Mouse (Mus musculus) forebrain, embryonic 12.5 days (tissue): ENCODE data around the gene Xylt1. TPM values are rescaled to one million over a fixed set of nuclear protein-coding genes. Genes with fewer than 3 reads are reported as not detected.

Experiments used
- ATAC-seq: fragments of 200-750 bp; cut with Nextera tagmentation; 2 replicates; pipeline ENCODE4 v1.8.0; 2017; ENCODE audit warnings: moderate TSS enrichment; ENCODE audit not compliant: low FRiP score
- H3K27ac ChIP-seq: fragments of 300-500 bp; sonication (generic); 2 replicates; pipeline ENCODE4 v1.5.1; 2016; ENCODE audit warnings: mild to moderate bottlenecking
- H3K27me3 ChIP-seq: fragments of 300-500 bp; sonication (generic); 2 replicates; pipeline ENCODE4 v1.6.1; 2016; ENCODE audit warnings: mild to moderate bottlenecking
- H3K36me3 ChIP-seq: fragments of 300-500 bp; sonication (generic); replicated peaks from 2 replicates; pipeline ENCODE4 v1.6.1; 2016; ENCODE audit warnings: mild to moderate bottlenecking
- H3K4me1 ChIP-seq: fragments of 300-500 bp; sonication (generic); 2 replicates; pipeline ENCODE4 v1.6.1; 2016
- H3K4me2 ChIP-seq: fragments of 300-500 bp; sonication (generic); 2 replicates; pipeline ENCODE4 v1.6.1; 2016; ENCODE audit warnings: mild to moderate bottlenecking, moderate library complexity
- H3K4me3 ChIP-seq: fragments of 300-500 bp; sonication (generic); replicated peaks from 2 replicates; pipeline ENCODE4 v1.5.1; 2016; ENCODE audit warnings: mild to moderate bottlenecking
- H3K9ac ChIP-seq: fragments of 300-500 bp; sonication (generic); 2 replicates; pipeline ENCODE4 v1.6.1; 2016; ENCODE audit warnings: mild to moderate bottlenecking
- H3K9me3 ChIP-seq: fragments of 300-500 bp; sonication (generic); 2 replicates; pipeline ENCODE4 v1.6.1; 2016
- WGBS: fragments of 180-500 bp; shearing (Covaris S2); methylation state at CpG from one replicate; pipeline ENCODE4 v1.1.7; 2016; 5-methylcytosine and 5-hydroxymethylcytosine counted together
- polyA plus RNA-seq: library from polyadenylated mRNA; unstranded; fragments of >200 nt; fragmentation: Nextera tagmentation; extraction: Ambion mirVana; gene quantifications from 2 replicates; pipeline ENCODE4 v1.2.1, GENCODE M21; 2016

Gene Xylt1
- polyA plus RNA-seq, 1 experiment from 2014 or later = 5.0 TPM

GRCm38 (mm10) chr7:117667286-117667685 lies 286.5 kb downstream of the Xylt1 start:
- Histone ChIP-seq H3K9me3 (no peaks in the 10 kb centered on the region), H3K27me3 (no peaks in the 10 kb centered on the region), H3K4me1 (no peaks in the 10 kb centered on the region), H3K27ac (no peak overlapping the region), H3K9ac (no peak overlapping the region), H3K36me3 (peaks cover 20% of the 10 kb centered on the region), H3K4me3 (no peak overlapping the region), H3K4me2 (no peak overlapping the region)
- 94% methylated on average over 10 of the region's 10 CpGs for WGBS
- no peak for ATAC-seq

- H3K4me1 ChIP-seq = no peaks in the 10 kb centered on the region
- H3K9ac ChIP-seq = no peak overlapping the region
- H3K27ac ChIP-seq = no peak overlapping the region
- H3K9me3 ChIP-seq = no peaks in the 10 kb centered on the region
- H3K4me2 ChIP-seq = no peak overlapping the region
- no peak for ATAC-seq
- peaks cover 20% of the 10 kb centered on the region for H3K36me3 ChIP-seq
- H3K27me3 ChIP-seq = no peaks in the 10 kb centered on the region
- no peak overlapping the region for H3K4me3 ChIP-seq
- WGBS = 94% methylated on average over 9 of the region's 9 CpGs
Measured at GRCm38 (mm10) chr7:117668226-117668625, 287.4 kb downstream of the Xylt1 start.

GRCm38 (mm10) chr7:117672121-117672591 lies 291.4 kb downstream of the Xylt1 start:
- Histone ChIP-seq H3K9ac (no peak overlapping the region), H3K9me3 (no peaks in the 10 kb centered on the region), H3K4me1 (no peaks in the 10 kb centered on the region), H3K4me3 (no peak overlapping the region), H3K36me3 (peaks cover 18% of the 10 kb centered on the region), H3K27ac (no peak overlapping the region), H3K4me2 (no peak overlapping the region), H3K27me3 (no peaks in the 10 kb centered on the region)
- WGBS = 87% methylated on average over 7 of the region's 7 CpGs
- ATAC-seq = no peak

- WGBS = 6% methylated on average over 5 of the region's 5 CpGs
- H3K4me2 ChIP-seq = no peak overlapping the region
- no peaks in the 10 kb centered on the region for H3K9me3 ChIP-seq
- H3K4me3 ChIP-seq = no peak overlapping the region
- peaks cover 26% of the 10 kb centered on the region for H3K4me1 ChIP-seq
- H3K27ac ChIP-seq = peak overlapping the region; percentile 85
- H3K9ac ChIP-seq = no peak overlapping the region
- peak; percentile 93 for ATAC-seq
- H3K27me3 ChIP-seq = no peaks in the 10 kb centered on the region
- H3K36me3 ChIP-seq = no peaks in the 10 kb centered on the region
Measured at GRCm38 (mm10) chr7:117686120-117686996, 305.6 kb downstream of the Xylt1 start.

GRCm38 (mm10) chr7:117686997-117687302 lies 306.2 kb downstream of the Xylt1 start:
- H3K4me1 ChIP-seq = peaks cover 26% of the 10 kb centered on the region

GRCm38 (mm10) chr7:117695612-117696011 lies 314.8 kb downstream of the Xylt1 start:
- no peak for ATAC-seq
- H3K36me3 ChIP-seq = no peaks in the 10 kb centered on the region
- H3K27ac ChIP-seq = no peak overlapping the region
- H3K9me3 ChIP-seq = no peaks in the 10 kb centered on the region
- no peak overlapping the region for H3K4me3 ChIP-seq
- H3K9ac ChIP-seq = no peak overlapping the region
- no peaks in the 10 kb centered on the region for H3K27me3 ChIP-seq
- H3K4me2 ChIP-seq = no peak overlapping the region
- peaks cover 17% of the 10 kb centered on the region for H3K4me1 ChIP-seq
- 90% methylated on average over 4 of the region's 4 CpGs for WGBS

More at GRCm38 (mm10) chr7:117686997-117687302, 306.2 kb downstream of the Xylt1 start:
- no peak for ATAC-seq
- H3K27ac ChIP-seq = peak overlapping the region; percentile 85
- 16% methylated on average over 3 of the region's 3 CpGs for WGBS
- no peak overlapping the region for H3K4me3 ChIP-seq
- H3K9ac ChIP-seq = no peak overlapping the region
- H3K9me3 ChIP-seq = no peaks in the 10 kb centered on the region
- no peak overlapping the region for H3K4me2 ChIP-seq
- H3K36me3 ChIP-seq = no peaks in the 10 kb centered on the region
- H3K27me3 ChIP-seq = no peaks in the 10 kb centered on the region

- Histone ChIP-seq H3K9ac (no peak overlapping the region), H3K4me3 (no peak overlapping the region), H3K36me3 (no peaks in the 10 kb centered on the region), H3K4me2 (no peak overlapping the region), H3K9me3 (no peaks in the 10 kb centered on the region), H3K27ac (no peak overlapping the region), H3K4me1 (peaks cover 20% of the 10 kb centered on the region), H3K27me3 (no peaks in the 10 kb centered on the region)
- 98% methylated on average over 4 of the region's 4 CpGs for WGBS
- no peak for ATAC-seq
Measured at GRCm38 (mm10) chr7:117697681-117698080, 316.9 kb downstream of the Xylt1 start.

- H3K9me3 ChIP-seq = no peaks in the 10 kb centered on the region
- WGBS = 89% methylated on average over 1 of the region's 1 CpGs
- H3K4me3 ChIP-seq = no peak overlapping the region
- H3K9ac ChIP-seq = no peak overlapping the region
- H3K4me1 ChIP-seq = peaks cover 20% of the 10 kb centered on the region
- no peaks in the 10 kb centered on the region for H3K36me3 ChIP-seq
- no peaks in the 10 kb centered on the region for H3K27me3 ChIP-seq
- ATAC-seq = no peak
- H3K4me2 ChIP-seq = no peak overlapping the region
- no peak overlapping the region for H3K27ac ChIP-seq
Measured at GRCm38 (mm10) chr7:117698551-117699114, 317.9 kb downstream of the Xylt1 start.

- Histone ChIP-seq H3K9me3 (no peaks in the 10 kb centered on the region), H3K9ac (no peak overlapping the region), H3K27ac (peak overlapping the region; percentile 68), H3K4me1 (peaks cover 20% of the 10 kb centered on the region), H3K36me3 (no peaks in the 10 kb centered on the region), H3K4me2 (peak overlapping the region; percentile 23; the same call in 1 of the 2 replicates), H3K27me3 (no peaks in the 10 kb centered on the region), H3K4me3 (no peak overlapping the region)
- peak; percentile 89 for ATAC-seq
- WGBS = 49% methylated on average over 4 of the region's 4 CpGs
Measured at GRCm38 (mm10) chr7:117699343-117699985, 318.7 kb downstream of the Xylt1 start.

- WGBS = 40% methylated on average over 6 of the region's 6 CpGs
- Histone ChIP-seq H3K27me3 (no peaks in the 10 kb centered on the region), H3K27ac (peak overlapping the region; percentile 68), H3K36me3 (no peaks in the 10 kb centered on the region), H3K9me3 (no peaks in the 10 kb centered on the region), H3K4me2 (0 out of 2 replicates have a peak overlapping the region, but pooled peaks have one; percentile 23), H3K4me1 (peaks cover 20% of the 10 kb centered on the region), H3K4me3 (no peak overlapping the region), H3K9ac (no peak overlapping the region)
- ATAC-seq = peak; percentile 79; the same call in 1 of the 2 replicates
Measured at GRCm38 (mm10) chr7:117700066-117700465, 319.3 kb downstream of the Xylt1 start.

GRCm38 (mm10) chr7:117709901-117710607 lies 329.3 kb downstream of the Xylt1 start:
- 63% methylated on average over 10 of the region's 10 CpGs for WGBS
- Histone ChIP-seq H3K4me3 (no peak overlapping the region), H3K4me2 (no peak overlapping the region), H3K9ac (no peak overlapping the region), H3K4me1 (peaks cover 12% of the 10 kb centered on the region; the same call in 1 of the 2 replicates), H3K27me3 (no peaks in the 10 kb centered on the region), H3K9me3 (no peaks in the 10 kb centered on the region), H3K36me3 (no peaks in the 10 kb centered on the region), H3K27ac (no peak overlapping the region)
- 0 out of 2 replicates have a peak, but pooled peaks have one; percentile 9 for ATAC-seq

- WGBS = 89% methylated on average over 5 of the region's 5 CpGs
- no peak overlapping the region for H3K9ac ChIP-seq
- no peak overlapping the region for H3K4me2 ChIP-seq
- H3K27ac ChIP-seq = no peak overlapping the region
- H3K4me3 ChIP-seq = no peak overlapping the region
- ATAC-seq = no peak
- no peaks in the 10 kb centered on the region for H3K27me3 ChIP-seq
- H3K36me3 ChIP-seq = no peaks in the 10 kb centered on the region
- no peaks in the 10 kb centered on the region for H3K9me3 ChIP-seq
- H3K4me1 ChIP-seq = no peaks in the 10 kb centered on the region
Measured at GRCm38 (mm10) chr7:117716876-117717408, 336.2 kb downstream of the Xylt1 start.
